Mouse (Mus musculus): Measurements from ENCODE around the gene Ly75.

Gene Ly75

DNA sequence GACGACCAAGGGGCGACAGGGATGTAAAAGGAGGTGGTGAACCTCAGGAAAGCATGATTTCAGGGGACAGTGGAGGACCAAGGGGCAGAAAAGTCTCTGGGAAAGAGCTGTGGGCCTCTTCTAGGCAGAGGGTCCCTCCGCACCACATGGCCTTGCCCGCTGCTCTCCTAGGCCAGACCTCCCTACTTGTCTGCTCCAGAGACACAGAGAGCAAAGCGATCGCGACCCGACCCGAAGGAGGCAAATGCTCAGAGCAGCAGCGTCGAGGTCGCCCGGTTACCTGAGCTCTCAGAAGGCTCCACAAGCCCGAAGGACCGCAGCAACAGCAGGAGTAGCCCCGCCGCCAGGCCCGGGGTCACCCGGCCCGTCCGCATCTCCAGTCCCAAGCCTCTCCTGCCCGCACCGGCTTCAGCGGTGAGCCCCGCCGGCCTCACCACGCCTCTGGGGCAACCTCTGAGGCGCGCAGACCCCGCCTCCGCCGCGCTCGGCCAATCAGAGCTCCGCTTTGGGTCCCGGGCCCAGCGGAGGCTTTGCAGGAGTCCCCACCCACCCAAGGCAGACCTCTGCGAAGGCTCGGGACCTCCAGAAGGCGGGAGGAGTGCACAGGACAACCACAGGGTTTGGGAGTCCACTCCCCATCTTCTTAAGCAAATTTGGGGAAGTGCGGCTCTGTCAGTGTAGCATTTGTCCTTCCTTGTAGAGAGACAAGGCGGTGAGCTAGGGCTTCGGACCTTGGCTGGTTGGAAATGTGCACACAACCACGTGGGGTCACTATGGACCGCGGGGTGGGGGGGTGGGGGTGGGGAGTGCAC is at the start of gene Ly75:
Ly75 (minus strand) TSS at position 446 of the 812 bp plus-strand sequence.
- peak; percentile 4 for DNase-seq (ENCODE audit: low read depth, low spot score)

DNA sequence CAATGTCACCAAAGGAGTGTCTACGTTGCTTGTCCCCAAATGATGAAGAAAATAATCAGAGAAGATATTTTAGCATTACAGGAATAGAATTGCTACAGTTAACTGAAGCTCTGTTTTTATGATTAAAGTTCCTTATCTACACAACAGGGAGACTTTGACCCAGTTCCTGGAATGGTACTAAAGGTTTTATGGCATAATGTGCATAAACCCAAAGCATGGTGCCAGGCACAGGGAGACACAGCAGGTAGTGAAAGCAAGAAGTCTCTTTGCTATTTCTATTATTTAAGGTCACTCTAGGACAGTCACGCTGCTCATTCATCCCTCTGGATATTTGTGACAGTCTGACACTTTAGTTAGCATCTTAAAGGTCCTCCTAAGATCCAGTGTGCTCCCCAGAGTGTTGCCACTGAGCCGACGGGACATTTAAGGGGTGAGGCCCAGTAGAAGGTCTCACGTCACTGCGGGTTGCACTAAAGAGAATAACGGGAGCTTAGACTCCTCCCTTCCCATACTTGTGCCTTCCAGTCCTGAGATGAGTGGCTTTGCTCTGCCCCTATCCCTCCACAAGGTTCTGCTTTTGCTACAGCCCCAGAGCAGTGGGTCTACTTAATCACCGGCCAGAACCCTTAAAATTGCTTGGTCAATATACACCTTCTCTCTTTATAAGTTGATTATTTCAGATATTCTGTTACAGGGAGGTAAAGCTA is 47.4 kb upstream of the Ly75 start:
- DNase-seq (ENCODE audit: low read depth, low spot score) = no peak

DNA sequence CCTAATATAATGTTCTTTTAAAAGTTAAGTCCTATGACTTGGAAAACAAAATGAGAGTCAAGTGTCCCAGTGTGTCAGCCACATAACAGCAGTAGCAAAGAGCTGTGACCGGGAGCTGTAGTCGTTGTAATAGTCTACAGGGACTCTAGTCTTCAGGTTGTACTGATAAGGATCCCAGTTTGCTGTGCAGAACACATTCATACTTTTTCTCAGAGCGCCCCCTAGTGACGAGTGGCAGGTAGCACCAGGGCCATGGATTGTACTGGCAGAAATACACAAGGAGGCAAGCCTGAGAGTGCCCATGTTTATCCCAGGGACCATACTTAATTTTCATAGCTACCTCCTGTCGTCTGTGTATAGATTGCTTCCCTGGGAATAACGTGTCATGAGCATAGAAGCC is 35.0 kb upstream of the Ly75 start:
- peak; percentile 38 for DNase-seq (ENCODE audit: low read depth, low spot score)

DNA sequence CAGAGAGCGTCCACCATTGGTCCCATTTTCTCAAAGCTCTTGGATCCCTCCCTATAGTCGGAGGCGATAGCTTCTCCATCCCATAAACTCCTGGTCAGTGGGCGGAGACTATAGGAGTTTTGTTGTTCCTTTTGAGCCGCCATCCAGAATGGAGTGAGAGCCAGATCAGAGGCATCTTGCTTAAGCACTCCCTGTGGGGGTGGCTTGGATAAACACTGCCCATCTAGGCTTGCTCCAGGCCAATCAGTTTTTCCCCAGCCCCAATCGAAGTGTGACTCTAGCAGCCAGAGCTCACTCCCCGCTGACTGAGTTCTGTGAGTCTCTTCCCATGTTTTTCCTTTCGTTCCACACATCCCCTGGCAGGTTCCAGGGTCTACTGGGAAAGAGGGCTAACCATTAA is 31.2 kb upstream of the Ly75 start:
- no peak for DNase-seq (ENCODE audit: low read depth, low spot score)

DNA sequence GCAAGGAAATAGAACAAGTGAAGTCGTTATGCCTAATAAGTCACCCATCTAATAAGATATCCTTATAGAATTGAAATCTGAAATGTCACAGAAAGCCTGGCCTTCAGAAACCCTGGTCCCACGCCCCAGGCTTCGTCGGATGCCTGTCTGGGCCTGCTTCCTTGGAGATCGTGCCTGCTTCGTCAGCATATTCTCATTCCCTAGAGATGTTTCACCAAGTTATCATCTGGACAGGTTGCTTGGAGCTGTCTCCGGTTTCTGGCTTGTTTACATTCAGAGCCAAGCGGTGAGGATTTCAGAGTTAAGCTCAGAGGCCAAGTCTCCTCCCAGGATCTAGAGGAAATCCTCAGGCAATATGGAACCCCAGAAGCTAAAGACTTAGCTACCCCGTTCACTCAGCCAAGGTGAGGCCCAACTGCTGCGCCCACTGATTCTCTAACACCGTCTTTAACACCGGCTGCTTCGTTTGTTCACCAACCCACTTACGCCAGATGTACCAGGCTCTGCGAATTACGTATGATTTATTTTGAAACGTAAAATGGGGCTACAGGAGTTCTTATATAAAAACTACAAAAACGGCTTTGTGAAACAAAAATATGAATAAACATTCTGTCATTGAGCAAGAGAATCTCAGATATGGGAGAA is 30.0 kb upstream of the Ly75 start:
- DNase-seq (ENCODE audit: low read depth, low spot score) = peak; percentile 58

DNA sequence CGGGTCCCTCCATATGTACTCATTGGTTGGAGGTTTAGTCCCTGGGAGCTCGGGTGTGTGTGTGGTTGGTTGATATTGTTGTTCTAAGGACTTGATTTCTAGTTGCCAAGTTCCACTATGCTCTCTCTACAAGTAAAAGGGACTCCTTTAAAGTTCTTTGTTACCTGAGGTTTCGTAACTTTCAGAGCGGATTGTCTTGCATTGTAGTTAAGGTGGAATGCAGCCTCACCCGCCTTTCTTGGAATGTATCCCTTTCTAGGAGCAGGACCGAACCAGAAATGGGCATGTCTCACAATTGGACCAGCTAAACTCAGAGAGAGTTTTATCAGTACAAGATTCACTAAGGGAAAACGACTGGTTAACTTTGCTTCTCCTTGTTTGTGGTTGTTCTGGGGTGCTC is 28.1 kb upstream of the Ly75 start:
- no peak for DNase-seq (ENCODE audit: low read depth, low spot score)

DNA sequence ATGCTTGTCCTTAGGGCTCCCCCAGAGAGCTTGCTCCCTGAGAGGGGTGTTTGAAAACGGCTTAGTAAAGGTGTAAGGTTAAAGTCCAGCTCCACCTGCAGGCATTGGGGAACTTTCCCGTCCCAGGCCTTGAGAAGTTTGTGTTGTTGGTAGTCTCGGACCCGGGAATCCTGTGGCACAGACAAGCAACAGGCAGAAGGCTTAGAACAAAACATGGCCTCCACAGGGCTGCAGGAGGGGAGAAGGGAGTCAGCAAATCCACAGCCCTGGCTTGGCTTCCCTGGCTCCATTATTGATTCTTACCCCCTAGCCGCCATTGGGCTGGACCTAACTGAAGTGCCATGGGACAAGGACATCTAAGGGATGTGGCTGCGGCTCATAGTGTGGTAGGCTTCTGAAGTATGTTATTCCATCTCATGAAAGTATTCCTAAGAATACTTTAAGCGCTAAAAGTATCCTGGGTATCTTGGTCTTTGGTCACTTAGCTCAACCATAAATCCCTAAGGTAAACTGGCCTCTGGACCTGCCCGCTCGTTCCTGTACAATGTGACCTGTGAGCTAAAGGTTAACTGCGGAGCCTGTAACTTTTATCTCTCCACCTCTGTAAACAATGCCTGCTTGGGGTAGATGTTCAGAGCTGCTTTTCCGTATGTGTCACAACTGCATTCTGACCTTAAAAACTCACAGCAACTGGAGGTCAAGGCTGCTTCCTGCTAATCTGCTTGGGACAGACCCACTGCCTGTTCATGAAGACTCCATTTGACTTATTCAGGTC is 27.1 kb upstream of the Ly75 start:
- no peak for DNase-seq (ENCODE audit: low read depth, low spot score)

DNA sequence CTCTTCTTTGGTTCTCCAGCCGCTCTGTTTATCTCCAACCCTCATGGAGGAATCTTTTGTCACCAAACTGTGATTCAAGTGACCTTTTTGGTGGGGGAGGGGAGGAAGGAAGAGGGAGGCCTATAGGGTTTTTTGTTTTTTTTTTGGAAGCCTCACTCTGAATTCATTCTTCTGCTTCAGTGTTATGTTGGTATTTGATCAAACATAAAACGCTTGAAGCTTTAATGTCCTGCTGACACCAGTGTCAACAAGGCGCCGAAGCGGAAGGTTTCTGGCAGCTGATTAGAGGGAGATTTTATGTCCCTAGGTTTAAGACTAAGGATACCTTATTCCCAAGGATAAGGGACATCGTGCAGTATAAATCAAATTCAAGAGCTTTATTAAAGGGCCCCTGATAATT is 26.1 kb upstream of the Ly75 start:
- no peak for DNase-seq (ENCODE audit: low read depth, low spot score)

DNA sequence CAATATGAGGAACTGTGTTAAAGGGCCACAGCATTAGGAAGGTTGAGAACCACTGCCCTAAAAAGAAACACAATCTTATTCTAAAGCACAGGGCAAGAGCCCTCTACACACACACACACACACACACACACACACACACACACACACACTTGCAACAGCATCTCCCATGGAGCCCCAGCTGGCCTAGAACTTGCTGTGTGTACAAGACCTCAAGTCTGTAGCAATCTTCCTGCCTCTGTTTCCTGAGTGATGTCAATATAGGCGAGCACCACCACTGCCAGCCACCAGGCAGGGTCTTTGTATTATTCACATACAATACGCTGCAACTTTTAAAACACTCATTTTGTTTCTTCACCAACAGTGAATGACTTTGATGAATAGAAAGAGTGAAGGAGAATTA is 24.3 kb upstream of the Ly75 start:
- no peak for DNase-seq (ENCODE audit: low read depth, low spot score)

DNA sequence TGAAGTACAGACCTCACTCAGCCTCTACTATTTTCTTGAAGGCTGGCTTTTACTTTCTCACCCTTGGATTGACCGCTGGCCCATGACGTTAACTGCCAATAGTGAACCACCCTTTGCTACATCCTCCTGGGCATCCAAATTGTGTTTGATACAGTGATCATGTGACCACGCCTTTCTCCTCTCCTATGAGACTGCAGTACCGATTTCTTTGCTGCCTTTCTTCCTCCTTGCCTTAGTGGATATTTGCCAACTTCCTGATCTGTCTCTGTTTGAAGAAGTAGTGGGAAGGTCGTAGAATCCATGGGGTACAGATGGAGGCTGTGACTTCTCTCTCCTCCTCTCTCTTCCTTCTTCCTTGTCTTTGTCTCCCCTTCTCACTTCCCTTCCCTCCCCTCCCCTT is 22.3 kb upstream of the Ly75 start:
- DNase-seq (ENCODE audit: low read depth, low spot score) = no peak

DNA sequence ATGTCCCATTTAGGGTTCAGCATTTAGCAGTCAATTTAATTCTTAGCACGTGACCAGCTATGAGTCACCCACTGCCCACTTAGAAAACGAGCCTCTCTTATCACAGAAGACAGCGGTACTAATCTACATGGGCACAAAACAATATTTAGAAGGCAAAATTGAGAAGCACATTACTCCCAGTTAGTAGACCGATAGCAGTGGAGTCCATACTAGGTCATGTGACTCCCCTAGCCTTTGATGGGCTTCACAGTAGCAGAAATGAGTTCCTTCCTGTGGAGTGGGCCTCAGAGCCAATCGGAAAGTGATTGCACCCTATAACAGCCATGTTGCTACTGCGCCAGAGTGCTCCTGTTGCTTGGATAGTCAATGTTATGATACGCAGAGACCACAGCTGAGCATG is 21.7 kb upstream of the Ly75 start:
- no peak for DNase-seq (ENCODE audit: low read depth, low spot score)

DNA sequence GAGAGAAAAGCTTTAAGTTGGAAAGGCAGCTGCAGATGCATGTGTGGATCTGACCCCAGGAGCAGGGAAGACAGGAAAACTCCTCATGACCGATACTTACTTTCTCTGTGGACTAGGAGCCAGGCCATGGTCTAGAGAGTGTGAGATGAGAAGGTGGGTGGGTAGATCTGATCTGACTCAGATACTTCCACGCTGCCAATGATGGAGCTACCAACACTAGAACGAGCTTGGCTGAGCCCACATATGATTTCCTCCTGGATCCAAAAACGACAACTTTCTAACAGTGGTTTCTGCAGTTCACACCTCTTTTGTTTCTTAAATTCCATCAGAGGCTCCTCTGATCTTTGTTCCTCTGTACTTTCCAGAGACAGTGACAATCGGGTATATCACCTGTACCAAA is 18.6 kb upstream of the Ly75 start:
- no peak for DNase-seq (ENCODE audit: low read depth, low spot score)

DNA sequence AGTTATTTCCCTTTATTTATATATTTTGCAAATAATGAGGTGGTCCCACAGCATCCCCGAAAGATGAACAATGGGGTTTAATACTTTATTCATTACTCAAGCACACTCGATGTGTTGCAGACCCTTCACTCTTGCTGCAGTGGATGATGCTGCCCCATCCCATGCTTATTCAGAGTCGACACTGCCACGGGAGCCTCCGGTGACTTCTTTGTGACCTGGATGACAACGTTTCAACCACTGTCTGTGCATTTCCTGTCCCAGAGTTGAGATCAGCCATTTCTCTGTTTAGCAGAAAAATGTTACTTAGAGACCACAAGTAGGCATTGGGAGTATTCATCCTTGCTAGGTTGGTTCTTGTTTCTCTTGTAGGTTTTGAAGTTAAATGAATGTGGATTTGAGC is 10.7 kb upstream of the Ly75 start:
- DNase-seq (ENCODE audit: low read depth, low spot score) = no peak

DNA sequence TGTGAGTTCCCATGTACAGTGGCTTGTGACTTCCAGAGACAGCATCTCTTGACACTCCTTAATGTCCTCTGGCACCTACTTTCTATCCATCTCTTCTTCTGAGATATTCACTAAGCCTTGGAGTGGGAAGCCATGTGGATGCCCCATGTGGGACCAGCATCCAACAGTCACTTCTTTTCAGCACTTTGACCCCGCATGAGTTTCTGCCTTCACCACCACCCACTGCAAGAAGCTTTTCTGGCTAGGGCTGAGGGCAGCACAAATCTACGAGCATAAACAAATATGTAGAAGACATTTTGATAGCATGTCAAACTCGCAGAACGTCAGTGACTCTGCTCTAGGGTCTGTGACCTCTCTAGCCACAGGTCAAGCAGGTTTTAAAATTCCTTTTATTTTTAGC is 9.2 kb upstream of the Ly75 start:
- DNase-seq (ENCODE audit: low read depth, low spot score) = no peak

DNA sequence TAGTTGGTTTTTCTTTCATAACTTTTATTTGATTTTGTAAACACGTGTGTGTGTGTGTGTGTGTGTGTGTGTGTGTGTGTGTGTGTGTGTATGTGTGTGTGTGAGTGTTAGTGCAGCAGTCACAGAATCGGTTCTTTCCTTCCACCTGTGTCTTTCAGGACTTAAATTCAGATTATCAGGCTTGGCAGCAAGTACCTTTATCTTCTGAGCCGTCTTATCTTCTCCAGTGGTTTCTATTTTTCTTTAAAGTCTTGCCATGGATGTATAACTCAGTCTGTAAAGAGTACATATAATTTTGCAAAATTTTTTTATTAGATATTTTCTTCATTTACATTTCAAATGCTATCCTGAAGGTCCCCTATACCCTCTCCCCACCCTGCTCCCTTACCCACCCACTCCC is 4.3 kb upstream of the Ly75 start:
- DNase-seq (ENCODE audit: low read depth, low spot score) = no peak

DNA sequence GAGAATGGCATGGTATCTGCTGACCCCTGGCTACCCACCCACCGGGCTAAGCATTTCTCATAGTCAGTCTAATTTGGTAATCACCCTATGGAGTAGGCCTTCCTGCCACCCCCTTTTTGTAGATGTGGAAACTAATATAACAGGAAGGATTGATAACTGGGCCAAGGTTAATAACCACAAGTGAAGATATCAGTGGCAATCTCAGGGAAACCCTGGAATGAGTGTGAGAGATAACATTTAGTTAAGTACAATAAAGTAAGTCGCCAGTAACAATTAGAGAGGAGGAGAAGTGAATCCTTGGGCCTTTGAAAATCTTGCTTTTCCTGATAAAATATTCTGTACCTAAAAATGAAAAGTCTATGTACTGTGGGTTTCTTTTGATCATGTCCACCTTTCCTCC is 3.7 kb upstream of the Ly75 start:
- DNase-seq (ENCODE audit: low read depth, low spot score) = no peak

DNA sequence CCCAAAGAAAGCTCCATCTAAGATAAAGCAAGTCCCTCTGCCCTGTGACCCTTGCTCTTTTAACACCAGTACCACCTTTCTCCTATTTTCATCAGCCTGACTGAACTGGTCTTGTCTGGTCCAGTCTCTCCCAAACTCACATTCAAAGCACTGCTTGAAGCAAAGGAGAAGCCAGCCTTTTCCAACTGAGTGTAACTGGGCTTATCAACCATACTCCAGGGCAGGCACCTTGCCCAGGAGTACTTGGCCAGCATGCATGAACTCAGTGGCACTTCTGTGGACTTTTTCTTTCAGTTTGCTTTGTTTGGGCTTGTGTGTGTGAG is 1.6 kb upstream of the Ly75 start:
- no peak for DNase-seq (ENCODE audit: low read depth, low spot score)

DNA sequence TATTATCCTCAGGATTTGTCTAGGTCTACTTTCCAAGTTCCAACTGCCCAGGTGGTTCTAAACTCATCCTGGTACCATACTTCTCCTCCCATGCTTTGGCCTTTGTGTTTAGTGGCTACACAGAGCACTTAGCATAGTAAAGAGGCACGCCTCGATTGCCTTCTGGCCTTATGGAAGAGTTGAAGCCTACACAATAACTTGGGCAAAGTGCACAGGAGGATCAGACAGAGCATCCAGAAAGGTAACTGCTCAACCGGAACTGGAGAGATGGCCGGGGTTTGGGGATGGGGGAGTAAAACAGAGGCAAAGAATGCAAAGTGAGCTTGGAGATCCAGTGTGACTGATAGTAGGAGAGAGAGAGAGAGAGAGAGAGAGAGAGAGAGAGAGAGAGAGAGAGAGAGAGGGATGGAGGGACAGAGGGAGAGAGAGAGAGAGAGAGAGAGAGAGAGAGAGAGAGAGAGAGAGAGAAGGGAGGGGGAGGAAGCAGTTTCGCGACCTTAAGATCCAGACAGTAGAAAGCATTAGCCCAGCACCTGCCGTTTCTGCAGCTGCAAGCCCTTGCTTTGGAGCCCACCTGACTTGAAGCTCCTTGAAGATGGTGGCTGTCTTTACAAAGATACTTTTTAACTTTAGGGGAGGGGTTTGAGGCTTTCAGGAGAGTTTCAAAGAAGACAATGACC is 1.1 kb upstream of the Ly75 start:
- no peak for DNase-seq (ENCODE audit: low read depth, low spot score)

DNA sequence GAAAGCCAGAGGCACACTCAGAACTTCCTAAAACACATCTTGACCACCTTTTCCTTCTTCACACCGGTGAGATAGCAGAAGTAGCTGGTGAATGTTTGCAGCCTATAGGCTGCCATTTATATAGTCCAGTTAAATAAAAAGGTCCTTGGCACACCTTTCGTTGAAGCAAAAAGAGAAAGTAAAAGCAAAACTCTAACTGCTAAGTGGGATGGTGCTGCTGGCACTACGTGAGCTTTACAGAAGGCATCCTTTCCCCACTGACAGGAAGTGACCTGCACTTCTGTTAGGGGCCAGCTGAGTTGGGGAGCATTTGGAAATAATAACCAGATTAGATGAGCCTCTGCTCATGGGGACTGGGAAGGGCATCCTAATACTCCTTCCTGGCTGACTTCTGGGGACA is 757 bp downstream of the Ly75 start:
- no peak for DNase-seq (ENCODE audit: low read depth, low spot score)

DNA sequence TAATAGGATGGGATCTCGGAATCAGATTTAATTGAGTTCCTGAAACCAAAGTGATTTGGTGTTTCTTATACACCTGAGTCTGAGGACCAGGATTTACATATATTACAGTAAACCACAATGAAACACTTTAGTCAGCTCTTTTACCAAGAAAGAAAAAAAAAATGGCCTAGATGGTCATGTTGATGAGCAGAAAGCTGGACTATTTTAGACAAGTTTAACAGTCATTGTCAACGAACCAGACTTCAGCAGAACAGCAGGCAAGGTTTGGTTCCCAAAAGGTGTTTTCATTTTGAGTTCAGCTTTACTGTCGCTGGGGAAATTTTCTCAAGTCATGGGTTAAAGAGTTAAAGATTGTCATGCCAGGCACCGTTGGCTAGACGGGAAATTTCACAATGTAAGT is 5.8 kb downstream of the Ly75 start:
- DNase-seq (ENCODE audit: low read depth, low spot score) = no peak

DNA sequence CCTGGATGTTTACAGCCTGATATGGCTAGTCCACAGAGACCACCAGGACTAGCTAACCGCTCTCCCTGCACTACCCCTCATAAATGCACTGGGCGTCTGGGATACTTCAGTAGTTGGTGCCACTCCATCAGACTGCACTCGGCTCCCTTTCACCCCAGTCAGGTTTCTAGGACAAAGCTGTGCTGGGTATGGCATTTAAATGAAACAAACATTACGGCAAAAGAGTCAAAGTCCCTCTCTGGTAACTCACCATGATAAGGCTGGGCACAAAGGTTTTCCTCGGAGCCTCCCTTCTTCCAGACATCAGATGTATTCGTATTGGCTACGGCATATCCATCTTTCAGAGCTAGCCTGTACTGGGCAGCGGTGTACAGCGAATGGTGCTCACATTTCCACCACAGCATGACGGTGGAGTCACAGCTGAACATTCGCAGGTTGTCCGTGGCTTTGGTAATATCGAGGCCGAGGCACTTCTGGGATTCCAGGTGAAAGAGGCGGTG is 7.4 kb downstream of the Ly75 start:
- DNase-seq (ENCODE audit: low read depth, low spot score) = no peak

DNA sequence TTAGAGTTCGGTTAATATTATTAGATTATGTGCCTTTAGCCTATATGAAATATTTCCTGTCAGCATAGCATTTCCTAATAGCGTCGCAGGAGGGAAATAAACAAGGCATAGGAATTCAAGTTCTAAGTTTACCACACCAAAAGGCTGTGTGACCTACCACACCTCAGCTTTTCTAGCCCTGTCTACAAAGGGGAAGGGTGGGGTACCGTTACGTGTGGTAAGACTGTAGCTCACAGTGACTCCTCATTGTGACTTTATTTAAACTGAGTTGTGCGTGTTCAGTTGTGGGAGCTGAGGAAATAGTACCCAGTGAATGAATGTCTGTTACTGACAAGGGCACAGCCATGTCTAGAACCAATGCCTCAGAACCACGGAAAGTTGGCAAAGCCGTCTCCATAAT is 8.0 kb downstream of the Ly75 start:
- DNase-seq (ENCODE audit: low read depth, low spot score) = no peak
